Mouse (Mus musculus) G1E (cell line): ENCODE results near the gene Scamp1.

Source experiments
- CTCF ChIP-seq: IDR thresholded peaks from 2 replicates; pipeline ENCODE4 v1.5.1; 2012; ENCODE audit warnings: low read depth, low read length, inconsistent platforms, mixed read lengths
- TAL1 ChIP-seq: conservative IDR thresholded peaks from 2 replicates; pipeline ENCODE4 v1.6.1; 2012; ENCODE audit warnings: low read depth, low read length, inconsistent platforms, mixed read lengths

DNA sequence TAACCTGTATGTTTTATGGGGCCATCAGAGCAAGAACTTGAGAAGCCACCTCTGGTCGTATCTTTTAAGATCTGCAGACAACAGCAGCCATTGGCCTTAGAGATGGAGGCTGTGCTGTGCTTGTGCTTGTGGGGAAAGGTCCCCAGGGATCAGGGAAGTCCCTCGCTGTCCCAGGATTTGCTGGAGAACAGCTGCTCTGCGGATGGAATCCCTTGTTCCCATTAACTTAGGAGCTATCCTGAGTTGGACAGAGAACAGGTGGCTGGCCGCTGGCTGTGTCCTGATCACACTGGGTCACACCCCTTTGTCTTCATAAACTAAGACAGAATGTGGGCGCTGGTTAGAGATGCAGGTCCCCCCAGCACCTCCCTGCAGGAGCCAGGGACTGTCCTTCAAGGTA is 117.3 kb downstream of the Scamp1 start:
- TF ChIP-seq TAL1: no peak
- TF ChIP-seq CTCF: no peak
